Mouse (Mus musculus) MEL (cell line): ENCODE results near the gene Fam221b.

ENCODE experiments used
- CTCF ChIP-seq, 3 experiments: IDR thresholded peaks in 2 of 3; conservative IDR thresholded peaks in 1 of 3; 2 replicates each; pipeline ENCODE4 v1.5.1; 2011 to 2012; ENCODE audit warnings: low read length in 3 of 3, low read depth in 2 of 3, mild to moderate bottlenecking in 2 of 3, improper control_type of control experiment in 1 of 3, inconsistent platforms in 1 of 3, mixed read lengths in 1 of 3, moderate library complexity in 1 of 3; ENCODE audit not compliant: control insufficient read depth in 1 of 3, insufficient read depth in 1 of 3, poor library complexity in 1 of 3, severe bottlenecking in 1 of 3
- ELF1 ChIP-seq: IDR thresholded peaks from 2 replicates; pipeline ENCODE4 v1.6.1; 2014; ENCODE audit warnings: low read depth, mild to moderate bottlenecking, inconsistent platforms, low read length, improper control_type of control experiment, moderate library complexity
- POLR2A ChIP-seq, 2 experiments: IDR thresholded peaks; 2 replicates each; pipeline ENCODE4 v1.6.1; 2011 to 2012; ENCODE audit warnings: low read length in 2 of 2, mild to moderate bottlenecking in 2 of 2, control low read depth in 1 of 2, improper control_type of control experiment in 1 of 2, low read depth in 1 of 2, moderate library complexity in 1 of 2; ENCODE audit not compliant: control insufficient read depth in 1 of 2, insufficient read depth in 1 of 2, poor library complexity in 1 of 2

GRCm38 (mm10) chr4:43653161-43654015 is 15.6 kb downstream of the Fam221b start, which contains the start of gene Spag8:
- TF ChIP-seq POLR2A (IDR thresholded peaks at IDR 0.05; ENCODE audit: control insufficient read depth in 1 of 2, insufficient read depth in 1 of 2, low read depth in 1 of 2, low read length in 2 of 2, poor library complexity in 1 of 2) = peak in 1 of 2 experiments; percentile 38; a peak in 1 of 4 replicates
- peak; percentile 78 for TF ChIP-seq ELF1
- no peak for TF ChIP-seq CTCF (IDR thresholded peaks at IDR 0.05 in 2 of 3, conservative IDR thresholded peaks at IDR 0.05 in 1 of 3; ENCODE audit: control insufficient read depth in 1 of 3, insufficient read depth in 1 of 3, low read depth in 2 of 3, low read length in 3 of 3, poor library complexity in 1 of 3, severe bottlenecking in 1 of 3)
